Mouse (Mus musculus) ES-Bruce4 (cell line): ENCODE data around the gene Lhx8. TPM values are rescaled to one million over a fixed set of nuclear protein-coding genes. Genes with fewer than 3 reads are reported as not detected.

Experiments used
- H3K27ac ChIP-seq: 2 replicates; pipeline ENCODE4 v1.5.1; 2012; ENCODE audit warnings: low read length, inconsistent platforms; ENCODE audit not compliant: insufficient read depth
- H3K27me3 ChIP-seq: 2 replicates; pipeline ENCODE4 v1.6.1; 2012; ENCODE audit warnings: mild to moderate bottlenecking, low read length, inconsistent platforms; ENCODE audit not compliant: control insufficient read depth, poor library complexity, insufficient read depth, severe bottlenecking
- H3K36me3 ChIP-seq: 2 replicates; pipeline ENCODE4 v1.6.1; 2012; ENCODE audit warnings: inconsistent platforms, mild to moderate bottlenecking, low read length, moderate library complexity; ENCODE audit not compliant: control insufficient read depth, poor library complexity, insufficient read depth, severe bottlenecking
- H3K4me1 ChIP-seq: one replicate; pipeline ENCODE4 v1.8.1; 2011; ENCODE audit warnings: low read length; ENCODE audit not compliant: control insufficient read depth, insufficient read depth
- H3K4me3 ChIP-seq: 2 replicates; pipeline ENCODE4 v1.5.1; 2011; ENCODE audit warnings: low read depth, mild to moderate bottlenecking, low read length
- H3K9ac ChIP-seq: 2 replicates; pipeline ENCODE4 v1.6.1; 2012; ENCODE audit warnings: low read depth, mild to moderate bottlenecking, inconsistent platforms; ENCODE audit not compliant: poor library complexity, severe bottlenecking
- H3K9me3 ChIP-seq: replicated peaks from 2 replicates; pipeline ENCODE4 v1.6.1; 2012; ENCODE audit warnings: mild to moderate bottlenecking, low read length, inconsistent platforms; ENCODE audit not compliant: control insufficient read depth, poor library complexity, insufficient read depth, severe bottlenecking
- CTCF ChIP-seq: IDR thresholded peaks from one replicate; pipeline ENCODE4 v1.8.1; 2011; ENCODE audit warnings: low read depth, low read length
- EP300 ChIP-seq: IDR thresholded peaks from 2 replicates; pipeline ENCODE4 v1.6.1; 2011; ENCODE audit warnings: low read depth, low read length; ENCODE audit not compliant: insufficient read depth
- POLR2A ChIP-seq: IDR thresholded peaks from one replicate; pipeline ENCODE4 v1.8.1; 2011; ENCODE audit warnings: low read length; ENCODE audit not compliant: insufficient read depth
- polyA plus RNA-seq: library from polyadenylated mRNA; stranded (reverse); fragments of >200 nt; gene quantifications from 2 replicates; pipeline ENCODE4 v1.2.4, GENCODE M21; 2011; ENCODE audit warnings: low read depth; ENCODE audit not compliant: missing spikeins, insufficient read depth, insufficient read length

Lhx8 gene
- not detected in 2 replicates for polyA plus RNA-seq

DNA sequence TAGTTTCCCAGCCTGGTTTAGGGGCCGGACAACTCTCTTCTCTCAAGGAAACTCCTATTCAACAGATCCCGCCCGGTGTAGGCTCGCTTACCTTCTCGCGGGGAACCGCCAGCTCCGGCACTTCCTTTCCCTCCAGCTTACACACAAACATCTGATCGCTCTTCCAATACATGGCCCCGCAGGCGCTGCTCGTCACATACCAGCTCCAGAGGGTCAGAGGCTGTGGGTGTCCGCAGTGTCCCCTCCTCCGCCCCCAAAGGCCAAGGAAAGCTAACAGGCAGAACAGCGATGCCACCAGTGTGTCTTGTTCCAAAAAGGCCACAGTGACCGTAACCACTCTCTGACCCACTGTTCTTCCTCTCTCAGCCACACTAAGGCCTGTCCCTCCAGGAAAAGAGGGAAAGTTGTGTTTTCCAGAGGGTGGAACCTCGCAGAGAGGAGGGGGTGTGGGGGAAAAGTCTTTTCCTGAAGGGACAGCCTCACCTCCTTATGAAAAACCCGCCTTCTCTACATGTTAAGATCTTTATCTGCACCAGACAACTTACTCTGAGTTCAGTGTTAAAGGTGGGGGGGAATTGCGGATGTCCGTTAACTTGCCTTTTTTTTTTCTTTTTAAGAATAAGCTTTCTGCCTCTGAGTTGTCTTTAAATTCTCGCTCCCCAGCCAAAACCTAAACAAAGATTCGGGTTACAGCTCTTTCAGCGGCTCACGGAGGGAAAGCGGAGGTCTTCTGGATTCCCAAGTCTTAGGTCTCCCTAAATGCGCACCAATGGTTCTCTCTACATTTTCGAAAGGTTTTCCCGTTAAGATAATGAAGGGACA, at the start of gene Lhx8:
Gene Lhx8, minus strand, starts transcription at position 479 of the 822 bp plus-strand sequence.
- Histone ChIP-seq H3K9me3 (no peaks in the 10 kb centered on the region), H3K36me3 (no peaks in the 10 kb centered on the region), H3K4me3 (peak within 1 kb of the TSS; percentile 20), H3K9ac (0 out of 2 replicates have a peak within 1 kb of the TSS, but pooled peaks have one; percentile 8), H3K27me3 (peaks cover 60% of the 10 kb centered on the region), H3K4me1 (no peaks in the 10 kb centered on the region), H3K27ac (no peak within 1 kb of the TSS)
- TF ChIP-seq CTCF (no peak), POLR2A (no peak), EP300 (no peak)

DNA sequence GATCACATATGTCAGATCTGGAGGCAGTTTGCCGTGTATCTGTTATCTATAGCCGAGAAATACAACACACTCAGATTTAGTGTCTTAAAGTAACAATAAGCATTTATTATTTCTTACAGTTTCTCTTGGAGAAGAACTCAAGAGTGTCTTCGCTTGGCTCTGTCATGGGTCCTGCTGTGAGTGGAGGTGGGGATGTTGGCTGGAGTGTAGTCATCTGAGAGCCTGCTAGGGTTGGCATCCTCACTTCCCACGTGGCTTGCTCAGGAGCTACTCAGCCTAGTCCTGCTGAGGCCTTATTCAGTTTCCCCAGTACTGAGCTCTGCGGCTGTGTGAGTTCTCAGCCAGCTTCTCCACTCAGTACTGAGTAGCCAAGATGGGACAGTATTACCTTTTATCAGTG, 43.1 kb upstream of the Lhx8 start:
- H3K9me3 ChIP-seq = no peaks in the 10 kb centered on the region; the same call in 1 of the 2 replicates
- no peaks in the 10 kb centered on the region for H3K36me3 ChIP-seq
- H3K27ac ChIP-seq = no peak overlapping the region
- no peak overlapping the region for H3K9ac ChIP-seq
- no peaks in the 10 kb centered on the region for H3K27me3 ChIP-seq
- no peak overlapping the region for H3K4me3 ChIP-seq
- TF ChIP-seq CTCF (no peak), POLR2A (no peak), EP300 (no peak)
- no peaks in the 10 kb centered on the region for H3K4me1 ChIP-seq

DNA sequence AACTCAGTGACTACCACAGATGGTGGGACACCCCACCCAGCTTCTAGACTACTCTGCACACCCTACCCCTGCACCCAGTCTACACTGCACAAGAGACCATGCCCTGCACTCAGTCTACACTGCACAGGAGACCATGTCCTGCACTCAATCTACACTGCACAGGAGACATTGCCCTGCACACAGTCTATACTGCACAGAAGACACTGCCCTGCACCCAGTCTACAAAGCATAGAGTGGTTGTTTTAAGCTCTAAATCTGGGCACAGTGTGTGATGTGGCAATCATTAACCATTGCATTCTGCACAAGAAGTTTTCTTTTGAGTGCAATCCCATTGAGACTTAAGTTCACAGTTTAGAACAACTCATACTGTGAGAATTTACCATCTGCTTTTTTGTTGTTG, 42.2 kb upstream of the Lhx8 start:
- H3K36me3 ChIP-seq = no peaks in the 10 kb centered on the region
- TF ChIP-seq POLR2A (no peak), CTCF (no peak), EP300 (no peak)
- H3K4me3 ChIP-seq = no peak overlapping the region

DNA sequence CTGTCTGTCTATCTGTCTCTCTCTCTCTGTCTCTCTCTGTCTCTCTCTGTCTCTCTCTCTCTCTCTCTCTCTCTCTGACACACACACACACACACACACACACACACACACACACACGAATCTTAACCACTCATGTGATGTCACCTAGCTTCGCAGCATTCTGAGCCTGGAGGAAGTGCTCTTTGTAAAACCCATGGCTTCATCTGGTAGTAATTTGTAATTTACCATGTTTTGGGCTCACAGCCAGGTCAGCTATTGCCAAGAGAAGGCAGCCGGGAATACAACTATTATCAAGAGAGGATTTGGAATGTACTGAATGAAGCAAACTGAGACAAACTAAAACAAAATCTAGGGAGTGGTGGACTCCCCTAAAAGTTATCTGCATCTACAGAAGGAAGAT, 36.9 kb upstream of the Lhx8 start:
- Histone ChIP-seq H3K4me3 (no peak overlapping the region), H3K27ac (no peak overlapping the region), H3K9me3 (no peaks in the 10 kb centered on the region; the same call in 1 of the 2 replicates), H3K36me3 (no peaks in the 10 kb centered on the region), H3K9ac (no peak overlapping the region), H3K4me1 (no peaks in the 10 kb centered on the region), H3K27me3 (no peaks in the 10 kb centered on the region)
- TF ChIP-seq EP300 (no peak), POLR2A (no peak), CTCF (no peak)

More for the DNA sequence above, 42.2 kb upstream of the Lhx8 start:
- H3K27me3 ChIP-seq = no peaks in the 10 kb centered on the region
- H3K4me1 ChIP-seq = no peaks in the 10 kb centered on the region
- no peak overlapping the region for H3K9ac ChIP-seq
- H3K27ac ChIP-seq = no peak overlapping the region
- no peaks in the 10 kb centered on the region; the same call in 1 of the 2 replicates for H3K9me3 ChIP-seq

DNA sequence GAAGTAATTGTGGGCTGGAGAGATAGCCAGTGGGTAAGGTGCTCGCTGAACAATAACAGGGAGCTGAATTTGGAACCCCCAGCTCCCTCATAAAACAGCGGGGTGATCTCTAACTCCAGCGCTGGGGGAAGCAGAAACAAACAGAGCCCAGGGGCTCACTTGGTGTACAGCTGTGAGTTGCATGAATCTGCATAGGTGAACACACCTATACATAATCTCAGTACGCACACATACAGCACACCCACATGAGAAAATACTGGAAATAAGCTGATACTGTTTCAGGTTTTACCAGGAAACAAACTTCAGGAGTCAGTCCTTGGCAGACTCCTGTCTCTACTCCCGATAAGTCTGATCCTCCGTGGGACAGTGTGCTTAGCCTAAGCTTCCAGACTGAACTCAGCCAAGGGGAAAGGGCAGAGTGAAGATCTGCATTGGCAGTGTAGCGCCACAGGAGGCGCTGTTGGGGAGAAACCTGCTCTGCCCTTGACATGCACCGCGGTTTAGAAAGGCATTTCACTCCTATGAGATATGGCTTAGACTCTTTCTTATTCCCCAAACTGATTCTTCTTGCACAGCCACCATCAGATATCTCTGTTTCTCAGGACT, 34.2 kb upstream of the Lhx8 start:
- H3K27me3 ChIP-seq = no peaks in the 10 kb centered on the region
- no peaks in the 10 kb centered on the region for H3K4me1 ChIP-seq
- no peak overlapping the region for H3K4me3 ChIP-seq
- no peak overlapping the region for H3K27ac ChIP-seq
- H3K36me3 ChIP-seq = no peaks in the 10 kb centered on the region
- no peak overlapping the region for H3K9ac ChIP-seq
- TF ChIP-seq EP300 (no peak), CTCF (peak; percentile 87)
- no peaks in the 10 kb centered on the region for H3K9me3 ChIP-seq

DNA sequence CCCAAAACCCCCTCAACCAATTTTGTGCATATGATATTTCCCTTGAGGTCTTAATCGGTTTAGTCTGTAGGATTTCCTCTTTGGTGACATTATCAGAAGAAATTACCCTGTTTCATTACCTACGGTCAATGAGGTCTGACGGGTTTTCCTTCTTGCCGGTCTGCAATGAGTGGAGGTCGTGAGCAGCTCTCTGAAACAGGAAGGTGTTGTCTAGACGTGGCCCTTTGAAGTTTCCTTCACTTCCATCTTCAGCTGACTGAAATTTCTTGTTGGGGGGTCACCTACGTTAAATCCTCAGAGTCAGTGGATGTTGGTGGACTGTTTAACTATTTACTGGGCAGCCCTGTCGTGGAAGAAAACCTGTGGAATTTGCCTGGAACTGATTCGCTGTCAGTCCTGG, 33.0 kb upstream of the Lhx8 start:
- no peaks in the 10 kb centered on the region for H3K27me3 ChIP-seq
- H3K4me3 ChIP-seq = no peak overlapping the region
- no peak overlapping the region for H3K9ac ChIP-seq
- H3K9me3 ChIP-seq = no peaks in the 10 kb centered on the region
- H3K36me3 ChIP-seq = no peaks in the 10 kb centered on the region
- H3K4me1 ChIP-seq = no peaks in the 10 kb centered on the region
- TF ChIP-seq POLR2A = no peak
- no peak for TF ChIP-seq EP300
- TF ChIP-seq CTCF = no peak
- no peak overlapping the region for H3K27ac ChIP-seq
